Mouse (Mus musculus): ENCODE results near the gene A930033H14Rik.

DNA sequence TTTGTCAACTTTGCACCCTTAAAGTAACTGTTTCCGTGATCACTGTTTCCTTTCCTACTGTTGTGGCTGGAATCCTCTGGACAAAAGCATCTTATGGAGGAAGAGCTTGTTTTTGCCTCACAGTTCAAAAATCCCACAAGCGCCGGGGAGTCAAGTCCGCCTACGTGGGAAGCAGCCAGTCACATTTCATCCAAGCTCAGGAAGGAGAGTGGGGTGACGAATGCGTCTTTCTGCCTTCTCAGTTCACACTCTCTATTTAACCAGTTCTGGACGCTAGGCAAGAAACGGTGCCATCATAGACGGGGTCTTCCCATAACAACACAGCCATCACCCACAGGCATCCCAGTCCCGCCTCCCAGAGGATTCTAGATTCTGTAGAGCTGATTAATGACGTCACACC is 46.4 kb downstream of the A930033H14Rik start:
- TF ChIP-seq POLR2A (IDR thresholded peaks at IDR 0.05; ENCODE audit: extremely low read depth, insufficient read depth, low read length): no peak
- no peak for TF ChIP-seq CTCF (IDR thresholded peaks at IDR 0.05; ENCODE audit: extremely low read depth, insufficient read depth, low read length)

Data from cortical plate, adult 2 months (tissue).